Mouse (Mus musculus) heart, embryonic 10.5 days (tissue): ENCODE results near the gene Kncn. TPM values are rescaled to one million over a fixed set of nuclear protein-coding genes. Genes with fewer than 3 reads are reported as not detected.

Experiments
- DNase-seq: peaks from one replicate; pipeline ENCODE4 v3.0.0-alpha.2; 2017; ENCODE audit warnings: low spot score
- H3K27ac ChIP-seq: fragments of 300-500 bp; sonication (generic); 2 replicates; pipeline ENCODE4 v1.5.1; 2016; ENCODE audit warnings: mild to moderate bottlenecking
- H3K27me3 ChIP-seq: fragments of 300-500 bp; sonication (generic); 2 replicates; pipeline ENCODE4 v1.6.1; 2016; ENCODE audit warnings: mild to moderate bottlenecking; ENCODE audit not compliant: poor library complexity, insufficient read depth, severe bottlenecking
- H3K36me3 ChIP-seq: fragments of 300-500 bp; sonication (generic); 2 replicates; pipeline ENCODE4 v1.6.1; 2016; ENCODE audit warnings: mild to moderate bottlenecking, moderate library complexity
- H3K4me1 ChIP-seq: fragments of 300-500 bp; sonication (generic); 2 replicates; pipeline ENCODE4 v1.6.1; 2016; ENCODE audit warnings: mild to moderate bottlenecking
- H3K4me3 ChIP-seq: fragments of 300-500 bp; sonication (generic); 2 replicates; pipeline ENCODE4 v1.5.1; 2016; ENCODE audit warnings: mild to moderate bottlenecking, moderate library complexity
- H3K9me3 ChIP-seq: fragments of 300-500 bp; sonication (generic); 2 replicates; pipeline ENCODE4 v1.6.1; 2016; ENCODE audit warnings: mild to moderate bottlenecking, moderate library complexity
- WGBS: fragments of 180-500 bp; shearing (Covaris S2); methylation state at CpG from one replicate; pipeline ENCODE4 v1.1.7; 2016; 5-methylcytosine and 5-hydroxymethylcytosine counted together
- polyA plus RNA-seq: library from polyadenylated mRNA; unstranded; fragments of >200 nt; fragmentation: Nextera tagmentation; extraction: Ambion mirVana; gene quantifications from 2 replicates; pipeline ENCODE4 v1.2.1, GENCODE M21; 2016

Gene Kncn
- polyA plus RNA-seq, 1 experiment from 2014 or later: not detected

DNA sequence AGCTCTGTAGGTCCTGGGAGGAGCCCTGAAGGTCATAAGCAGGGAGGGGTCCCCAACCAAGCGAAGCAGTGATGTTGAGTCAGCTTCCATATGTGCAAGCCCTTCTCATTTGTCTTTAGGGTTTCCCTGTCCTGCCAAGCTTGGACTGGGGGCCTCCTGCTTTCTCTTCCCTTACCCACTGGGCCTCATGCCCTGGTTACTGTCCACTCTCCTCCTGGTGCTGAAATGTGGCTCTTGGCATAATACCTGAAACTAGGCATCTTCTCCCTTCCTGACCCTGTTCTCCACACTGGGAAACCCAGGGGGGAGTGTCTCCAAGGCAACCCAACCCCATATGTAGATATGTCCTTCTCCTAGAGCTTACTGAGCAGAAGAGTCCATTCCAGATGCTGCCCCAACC is 2.7 kb downstream of the Kncn start:
- H3K27ac ChIP-seq: no peak overlapping the region
- H3K27me3 ChIP-seq: peaks cover 72% of the 10 kb centered on the region
- no peak for DNase-seq
- peaks cover 11% of the 10 kb centered on the region for H3K4me1 ChIP-seq
- 57% methylated on average over 1 of the region's 1 CpGs for WGBS
- H3K36me3 ChIP-seq: no peaks in the 10 kb centered on the region
- no peak overlapping the region for H3K4me3 ChIP-seq
- no peaks in the 10 kb centered on the region for H3K9me3 ChIP-seq

DNA sequence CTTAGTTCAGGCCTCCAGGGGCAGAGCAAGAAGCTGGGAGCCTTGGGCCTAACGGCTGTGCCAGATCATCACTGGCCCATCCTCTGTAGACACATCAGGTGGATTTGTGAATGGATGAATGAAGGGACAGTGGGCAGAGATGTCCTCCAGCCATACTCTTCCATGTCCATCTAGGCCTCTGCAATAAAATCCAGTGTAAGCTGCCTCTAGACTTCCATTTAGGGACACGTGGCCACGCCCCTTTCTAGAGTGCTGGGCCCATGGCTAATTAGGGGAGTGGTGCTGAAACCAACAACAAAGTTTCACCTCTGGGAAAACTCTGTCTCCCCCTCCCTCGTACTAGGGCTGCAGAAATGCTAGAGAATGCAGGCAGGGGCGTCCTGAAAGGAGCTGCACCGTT is 5.9 kb downstream of the Kncn start:
- Histone ChIP-seq H3K4me1 (peaks cover 11% of the 10 kb centered on the region), H3K4me3 (peak overlapping the region; percentile 56), H3K9me3 (no peaks in the 10 kb centered on the region), H3K27ac (0 out of 2 replicates have a peak overlapping the region, but pooled peaks have one; percentile 16), H3K36me3 (no peaks in the 10 kb centered on the region), H3K27me3 (peaks cover 73% of the 10 kb centered on the region)
- no peak for DNase-seq
- 17% methylated on average over 6 of the region's 6 CpGs for WGBS

DNA sequence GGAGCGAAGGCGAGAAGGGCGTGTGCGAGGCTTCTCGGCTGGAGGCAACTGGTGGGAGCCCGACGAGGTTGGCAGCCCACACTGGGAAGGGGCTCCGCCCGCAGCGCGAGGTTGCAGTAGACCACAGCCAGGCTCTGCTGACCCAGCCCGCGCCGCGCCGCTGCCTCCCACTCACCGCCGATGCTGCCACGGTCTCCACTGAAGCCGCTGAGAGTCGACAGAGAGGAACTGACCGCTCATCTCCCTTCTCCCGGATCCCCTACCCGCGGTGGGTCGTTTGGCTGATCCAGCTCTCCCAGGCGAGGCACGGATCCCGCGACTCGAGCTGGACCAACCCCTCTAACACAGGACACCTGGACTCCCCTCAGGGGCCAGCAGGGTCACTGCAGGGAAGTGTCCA is 6.4 kb downstream of the Kncn start, which contains the start of gene 6430628N08Rik:
6430628N08Rik (plus strand) TSS at position 113 of the 400 bp plus-strand sequence.
- no peak for DNase-seq
- H3K27ac ChIP-seq: 0 out of 2 replicates have a peak within 1 kb of the TSS, but pooled peaks have one; percentile 16
- no peaks in the 10 kb centered on the region for H3K9me3 ChIP-seq
- WGBS: under 1% methylated on average over 31 of the region's 31 CpGs
- peak within 1 kb of the TSS; percentile 56 for H3K4me3 ChIP-seq
- peaks cover 11% of the 10 kb centered on the region for H3K4me1 ChIP-seq
- peaks cover 73% of the 10 kb centered on the region for H3K27me3 ChIP-seq
- no peaks in the 10 kb centered on the region for H3K36me3 ChIP-seq

DNA sequence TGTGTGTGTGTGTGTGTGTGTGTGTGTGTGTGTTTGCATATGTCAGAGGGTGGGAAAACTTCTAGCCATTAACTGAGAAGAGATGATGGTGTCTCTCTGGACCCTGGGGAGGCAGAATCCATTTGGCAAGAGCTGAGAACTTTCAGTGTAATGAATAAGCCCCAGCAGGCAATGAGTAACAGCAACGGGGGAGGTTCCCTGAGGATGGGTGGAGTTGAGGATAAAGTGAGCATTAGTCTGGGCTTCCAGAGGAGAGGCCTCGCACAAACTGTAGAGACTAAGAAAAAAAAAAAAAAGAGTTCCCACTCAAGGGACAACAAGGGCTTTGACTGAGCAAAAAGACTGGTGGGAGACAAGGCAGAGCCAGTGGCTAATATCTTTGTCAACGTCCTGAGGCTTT is 10.1 kb downstream of the Kncn start:
- Histone ChIP-seq H3K27me3 (peaks cover 92% of the 10 kb centered on the region), H3K4me3 (no peak overlapping the region), H3K36me3 (no peaks in the 10 kb centered on the region), H3K4me1 (peaks cover 21% of the 10 kb centered on the region), H3K9me3 (no peaks in the 10 kb centered on the region), H3K27ac (no peak overlapping the region)
- DNase-seq: no peak
- WGBS: 16% methylated on average over 3 of the region's 3 CpGs

DNA sequence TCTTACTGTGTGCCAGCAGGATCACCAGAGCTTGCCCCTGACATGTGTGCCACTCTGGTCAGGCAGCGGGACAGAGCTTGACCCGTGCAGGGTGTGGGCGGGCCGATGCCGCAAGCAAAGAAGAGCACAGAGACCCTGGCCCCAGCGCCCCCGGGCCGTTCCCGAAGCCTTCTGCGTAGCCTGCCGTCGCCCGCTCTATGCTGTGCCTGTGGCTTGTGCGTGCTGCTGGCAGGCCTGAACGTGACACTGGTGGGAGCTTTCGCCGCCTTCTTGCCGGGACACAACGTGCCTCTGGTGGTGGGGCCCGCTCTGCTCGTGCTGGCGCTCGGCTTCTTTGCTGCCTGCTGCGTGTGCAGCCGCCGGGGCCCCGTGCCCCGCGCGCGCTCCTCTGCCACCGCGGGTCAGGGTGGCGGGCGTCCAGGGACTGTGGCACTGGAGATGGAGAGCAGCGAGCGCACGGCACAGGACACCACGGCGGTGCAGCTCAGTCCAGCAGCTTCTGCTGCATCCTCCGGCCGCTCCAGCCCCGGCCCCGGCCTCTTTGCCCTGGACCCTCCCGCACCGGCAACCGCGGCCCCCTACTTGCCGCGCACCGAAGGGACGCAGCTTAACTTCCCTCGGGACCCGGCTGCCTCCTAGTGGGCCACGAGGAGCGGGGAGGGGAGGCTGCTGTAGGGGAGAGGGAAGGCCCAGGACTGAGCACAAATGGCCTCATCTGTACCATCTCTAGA is 13.9 kb downstream of the Kncn start:
- Histone ChIP-seq H3K36me3 (no peaks in the 10 kb centered on the region), H3K4me3 (peak overlapping the region; percentile 62), H3K27ac (no peak overlapping the region), H3K27me3 (peaks cover 93% of the 10 kb centered on the region), H3K9me3 (no peaks in the 10 kb centered on the region), H3K4me1 (peaks cover 10% of the 10 kb centered on the region)
- no peak for DNase-seq
- under 1% methylated on average over 56 of the region's 56 CpGs for WGBS

DNA sequence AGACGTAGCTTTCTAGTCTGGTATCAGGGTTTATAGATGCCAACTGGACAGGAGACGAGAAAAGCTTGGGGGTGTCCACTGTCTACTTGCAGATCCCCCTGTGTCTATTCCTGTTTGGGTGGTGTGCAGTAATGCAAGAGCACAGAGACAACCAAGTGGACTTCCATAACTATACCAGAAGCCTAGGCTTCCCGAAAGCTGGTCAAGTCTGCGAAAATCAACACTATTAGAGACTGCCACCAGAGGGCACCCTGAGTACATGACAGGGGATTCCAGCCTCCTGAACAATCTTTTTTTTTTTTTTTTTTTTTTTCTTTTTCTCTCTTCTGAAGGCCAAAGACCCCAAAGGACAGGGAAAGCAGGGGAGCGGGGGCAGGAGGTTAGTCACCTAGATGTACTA is 18.6 kb downstream of the Kncn start:
- Histone ChIP-seq H3K9me3 (no peaks in the 10 kb centered on the region), H3K27me3 (peaks cover 100% of the 10 kb centered on the region), H3K4me3 (no peak overlapping the region), H3K27ac (no peak overlapping the region), H3K4me1 (peaks cover 8% of the 10 kb centered on the region), H3K36me3 (no peaks in the 10 kb centered on the region)
- DNase-seq: peak; percentile 84
- WGBS: 23% methylated on average over 5 of the region's 5 CpGs

DNA sequence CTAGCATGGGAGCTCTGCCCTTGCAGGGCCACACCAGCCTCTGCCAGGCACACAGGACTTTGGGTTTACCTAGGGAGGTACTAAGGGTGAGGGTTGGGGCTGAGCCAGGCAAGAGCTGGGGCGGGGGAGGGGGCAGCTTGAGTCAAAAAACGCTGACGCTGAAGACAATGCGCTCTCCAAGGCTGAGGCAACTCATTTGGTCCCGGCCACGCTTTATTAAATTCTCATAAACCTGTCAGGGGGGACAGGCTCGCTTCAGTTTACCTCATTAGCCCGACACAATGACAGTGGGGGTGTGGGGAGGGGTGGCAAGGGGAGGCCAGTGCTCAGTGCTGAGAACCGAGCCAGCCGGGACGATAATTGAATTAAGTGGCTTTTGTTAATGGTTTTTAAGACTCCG is 20.2 kb downstream of the Kncn start:
- no peak for DNase-seq
- Histone ChIP-seq H3K4me1 (no peaks in the 10 kb centered on the region), H3K9me3 (no peaks in the 10 kb centered on the region), H3K27ac (no peak overlapping the region), H3K27me3 (peaks cover 100% of the 10 kb centered on the region), H3K4me3 (no peak overlapping the region), H3K36me3 (no peaks in the 10 kb centered on the region)
- WGBS: 12% methylated on average over 12 of the region's 12 CpGs

DNA sequence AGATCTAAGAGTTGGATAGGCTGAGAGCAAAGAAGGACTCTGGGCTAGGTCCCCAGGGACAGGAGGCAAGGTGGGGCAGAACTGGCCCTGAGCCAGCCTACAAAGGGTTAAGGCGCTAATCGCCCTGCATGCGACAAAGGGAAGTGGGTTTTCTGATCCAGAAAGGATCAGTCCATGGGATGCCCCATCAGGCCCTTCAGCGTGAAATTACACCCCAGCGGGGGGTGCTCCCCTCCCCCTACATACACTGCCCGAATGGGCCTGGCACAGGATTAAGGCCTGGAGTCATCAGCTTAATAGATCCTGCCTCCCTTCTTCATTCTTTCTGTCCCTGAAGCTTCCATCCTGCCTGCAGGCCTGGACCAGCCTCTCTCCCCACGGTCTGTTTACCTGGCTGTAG is 21.5 kb downstream of the Kncn start:
- no peak overlapping the region for H3K4me3 ChIP-seq
- no peak for DNase-seq
- no peaks in the 10 kb centered on the region for H3K36me3 ChIP-seq
- 14% methylated on average over 7 of the region's 7 CpGs for WGBS
- H3K4me1 ChIP-seq: no peaks in the 10 kb centered on the region
- peaks cover 90% of the 10 kb centered on the region for H3K27me3 ChIP-seq
- H3K27ac ChIP-seq: no peak overlapping the region
- no peaks in the 10 kb centered on the region for H3K9me3 ChIP-seq

DNA sequence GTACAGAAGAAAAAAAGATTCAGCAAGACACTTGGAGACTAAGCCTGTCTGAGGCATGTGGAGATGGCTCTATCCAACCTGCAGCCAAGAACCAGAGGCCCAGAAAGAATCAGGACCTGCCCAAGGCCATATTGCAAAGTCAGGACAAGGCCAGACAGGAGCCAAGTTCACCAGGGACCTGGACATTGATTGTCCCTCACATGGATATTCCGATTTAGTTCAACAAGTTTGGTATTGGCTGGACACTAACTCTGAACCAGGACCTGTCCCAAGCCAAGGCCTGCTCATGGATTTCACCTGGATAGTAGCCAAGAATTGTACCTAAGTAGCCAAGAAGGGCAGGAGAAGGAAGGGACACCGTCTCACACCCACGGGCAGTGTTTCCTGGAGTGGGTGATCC is 22.6 kb downstream of the Kncn start:
- H3K27me3 ChIP-seq: peaks cover 88% of the 10 kb centered on the region
- no peak overlapping the region for H3K4me3 ChIP-seq
- H3K4me1 ChIP-seq: peaks cover 7% of the 10 kb centered on the region
- DNase-seq: no peak
- no peaks in the 10 kb centered on the region for H3K9me3 ChIP-seq
- H3K36me3 ChIP-seq: no peaks in the 10 kb centered on the region
- WGBS: 70% methylated on average over 3 of the region's 3 CpGs
- H3K27ac ChIP-seq: no peak overlapping the region

DNA sequence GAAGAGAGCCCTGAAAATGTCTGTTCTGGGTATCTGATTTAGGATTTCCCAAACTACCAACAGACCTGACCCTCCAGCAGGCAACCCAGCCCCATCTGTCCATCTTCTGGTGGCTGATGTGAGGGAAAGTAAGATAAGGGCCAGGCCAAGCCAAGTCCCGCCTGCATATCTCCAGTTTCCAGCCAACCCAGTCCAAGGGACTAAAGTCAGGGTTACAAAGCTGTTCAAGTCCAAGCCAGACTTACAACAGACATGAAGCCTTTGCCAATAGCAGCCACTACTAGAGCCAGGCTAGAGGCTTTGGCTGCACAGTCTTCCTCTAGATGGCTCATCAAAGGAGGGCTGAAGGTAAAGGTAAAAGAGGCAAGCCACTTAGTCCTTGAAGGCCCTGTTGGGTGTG is 23.8 kb downstream of the Kncn start:
- no peaks in the 10 kb centered on the region for H3K36me3 ChIP-seq
- peaks cover 8% of the 10 kb centered on the region for H3K4me1 ChIP-seq
- no peaks in the 10 kb centered on the region for H3K9me3 ChIP-seq
- no peak overlapping the region for H3K27ac ChIP-seq
- 18% methylated on average over 1 of the region's 1 CpGs for WGBS
- no peak for DNase-seq
- peaks cover 85% of the 10 kb centered on the region for H3K27me3 ChIP-seq
- H3K4me3 ChIP-seq: no peak overlapping the region

DNA sequence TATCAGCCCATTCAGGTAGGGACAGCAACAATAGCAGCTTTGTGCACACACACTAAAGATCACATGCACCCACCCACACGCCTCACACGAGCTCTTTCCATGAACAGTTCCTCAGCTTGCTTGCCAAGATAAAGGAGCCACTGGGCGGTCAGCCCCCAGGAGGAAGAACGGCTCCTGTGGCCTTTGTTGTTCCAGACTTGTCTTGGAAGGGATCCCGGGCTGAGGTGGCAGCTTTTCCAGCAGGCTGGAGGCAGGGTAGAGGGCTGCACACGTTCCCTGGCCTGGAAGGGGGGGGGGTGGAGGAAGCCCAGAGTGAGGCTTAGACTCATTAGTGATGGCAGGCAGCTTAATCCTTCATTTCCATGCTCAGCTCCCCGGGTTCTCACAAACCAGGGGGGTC is 24.4 kb downstream of the Kncn start:
- Histone ChIP-seq H3K27me3 (peaks cover 79% of the 10 kb centered on the region), H3K9me3 (no peaks in the 10 kb centered on the region), H3K36me3 (no peaks in the 10 kb centered on the region), H3K27ac (no peak overlapping the region), H3K4me3 (no peak overlapping the region), H3K4me1 (peaks cover 8% of the 10 kb centered on the region)
- DNase-seq: no peak
- WGBS: 21% methylated on average over 7 of the region's 7 CpGs

DNA sequence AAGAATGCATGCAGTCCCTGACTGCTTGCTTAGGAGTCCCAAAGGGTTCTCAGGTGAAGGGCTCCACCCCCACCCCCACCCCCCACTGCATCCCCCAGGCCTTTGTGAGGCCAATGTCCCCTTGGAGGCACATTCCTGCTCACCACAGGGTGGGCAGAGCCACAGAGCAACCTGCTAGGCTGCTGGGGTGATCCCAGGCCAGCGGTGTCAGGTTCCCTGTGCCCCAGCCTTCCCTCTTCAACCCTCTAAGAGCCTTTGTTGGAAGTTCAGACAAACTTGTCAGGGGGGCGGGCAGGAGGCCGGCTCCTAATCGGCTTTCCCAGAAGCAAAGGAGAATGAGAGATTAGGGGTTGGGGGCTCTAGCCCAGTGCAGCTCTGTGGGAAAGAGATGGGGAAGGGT is 27.4 kb downstream of the Kncn start:
- H3K27ac ChIP-seq: no peak overlapping the region
- WGBS: 11% methylated on average over 4 of the region's 4 CpGs
- no peak for DNase-seq
- H3K27me3 ChIP-seq: peaks cover 72% of the 10 kb centered on the region
- no peaks in the 10 kb centered on the region for H3K9me3 ChIP-seq
- H3K4me1 ChIP-seq: peaks cover 8% of the 10 kb centered on the region
- no peaks in the 10 kb centered on the region for H3K36me3 ChIP-seq
- H3K4me3 ChIP-seq: no peak overlapping the region

DNA sequence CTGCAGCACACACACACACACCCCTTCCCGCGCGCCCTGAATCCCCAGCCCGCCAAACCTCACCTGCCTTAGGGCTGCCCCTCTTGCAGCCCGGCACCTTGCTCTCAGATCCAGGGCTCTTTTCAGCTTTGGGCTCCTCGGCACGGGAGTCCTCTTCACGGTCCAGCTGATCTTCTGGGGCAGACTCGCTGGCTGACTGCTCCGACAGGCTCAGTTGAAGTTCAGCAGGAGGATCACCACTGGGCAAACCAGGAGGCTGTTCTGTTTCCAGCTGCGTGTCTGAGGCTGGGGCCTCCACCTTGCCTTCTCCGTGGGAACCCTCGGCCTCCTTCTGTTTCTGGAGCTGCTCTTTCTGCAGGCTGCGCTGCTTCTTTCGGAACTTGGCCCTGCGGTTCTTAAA is 35.7 kb downstream of the Kncn start:
- Histone ChIP-seq H3K36me3 (no peaks in the 10 kb centered on the region), H3K4me1 (no peaks in the 10 kb centered on the region), H3K27ac (no peak overlapping the region), H3K9me3 (no peaks in the 10 kb centered on the region), H3K27me3 (peaks cover 98% of the 10 kb centered on the region), H3K4me3 (no peak overlapping the region)
- no peak for DNase-seq
- 76% methylated on average over 16 of the region's 16 CpGs for WGBS

DNA sequence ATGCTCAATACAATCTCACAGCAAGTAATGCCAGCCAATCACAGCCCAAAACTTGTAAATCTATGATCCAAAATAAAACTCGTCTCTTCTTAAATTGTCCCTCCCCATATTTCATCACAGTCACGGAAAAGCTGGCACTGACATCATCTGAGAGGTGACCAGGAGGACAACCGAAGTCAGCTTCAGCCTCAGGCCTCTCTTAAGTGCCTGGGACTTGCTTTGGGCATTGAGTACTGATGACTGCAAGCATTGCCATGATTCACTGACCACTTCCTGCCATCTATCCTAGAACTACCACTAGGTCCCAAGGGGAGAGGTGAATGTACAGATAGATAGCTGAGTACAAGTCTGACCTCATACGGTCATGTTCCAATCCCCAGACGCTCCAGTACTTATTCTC is 38.5 kb downstream of the Kncn start:
- no peaks in the 10 kb centered on the region for H3K36me3 ChIP-seq
- no peak for DNase-seq
- peaks cover 94% of the 10 kb centered on the region for H3K27me3 ChIP-seq
- H3K4me3 ChIP-seq: no peak overlapping the region
- H3K4me1 ChIP-seq: no peaks in the 10 kb centered on the region
- WGBS: 79% methylated on average over 5 of the region's 5 CpGs
- H3K27ac ChIP-seq: no peak overlapping the region
- H3K9me3 ChIP-seq: no peaks in the 10 kb centered on the region
